Mouse (Mus musculus) bone marrow macrophage, adult 2 months (primary cell): ENCODE measurements around the gene Elavl2.

Experiments
- CTCF ChIP-seq: IDR thresholded peaks from 2 replicates; pipeline ENCODE4 v1.5.1; 2012; ENCODE audit warnings: low read depth, mild to moderate bottlenecking, low read length, moderate library complexity
- POLR2A ChIP-seq: IDR thresholded peaks from 2 replicates; pipeline ENCODE4 v1.6.1; 2012; ENCODE audit warnings: mild to moderate bottlenecking, low read depth, low read length, borderline replicate concordance

DNA sequence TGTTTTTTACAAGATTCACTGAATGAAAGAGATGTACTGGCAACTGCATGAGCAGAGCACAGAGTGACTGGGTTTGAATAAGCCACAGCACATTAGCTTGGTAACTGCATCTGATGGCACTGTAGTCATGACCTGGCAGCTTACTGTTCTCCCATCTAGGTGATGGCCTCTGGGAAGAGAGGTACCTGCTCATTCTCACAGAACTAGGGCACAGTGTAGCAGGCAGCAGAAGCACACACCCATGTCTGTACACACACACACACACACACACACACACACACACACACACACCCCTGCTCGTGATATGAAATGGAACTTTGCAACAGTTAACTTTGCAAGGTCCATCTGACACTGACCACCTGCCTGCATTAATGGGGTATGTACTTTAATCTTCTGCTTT lies 151.9 kb downstream of the Elavl2 start:
- TF ChIP-seq CTCF: no peak
- no peak for TF ChIP-seq POLR2A
